Mouse (Mus musculus): ENCODE measurements around the gene Ripor2. TPM values are rescaled to one million over a fixed set of nuclear protein-coding genes. Genes with fewer than 3 reads are reported as not detected.

Ripor2 gene
- polyA plus RNA-seq, 1 experiment from 2014 or later, result 0.72 TPM

DNA sequence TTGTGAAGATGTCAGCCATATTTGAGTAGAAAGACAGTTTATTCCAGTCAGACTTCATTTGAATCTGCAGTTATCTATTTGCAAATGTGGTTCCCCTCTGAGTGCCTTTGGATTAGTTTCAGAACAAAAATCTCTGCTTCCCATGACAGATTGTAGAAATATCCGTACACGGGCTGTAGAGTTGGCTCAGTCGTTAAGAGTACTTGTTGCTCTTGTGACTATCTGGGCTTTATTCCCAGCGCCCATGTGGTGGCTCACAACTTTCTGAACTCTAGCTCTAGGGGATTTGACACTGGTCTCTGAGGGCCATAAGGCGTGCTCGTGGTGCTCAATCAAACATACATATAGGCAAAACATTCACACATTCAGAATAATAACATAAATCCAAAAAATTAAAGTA, 10.1 kb upstream of the Ripor2 start:
- no peak overlapping the region for H3K27ac ChIP-seq (replicated peaks; ENCODE audit: low read depth, low read length)
- no peaks in the 10 kb centered on the region for H3K27me3 ChIP-seq (ENCODE audit: control insufficient read depth, insufficient read depth, low read length)
- H3K9me3 ChIP-seq (ENCODE audit: control insufficient read depth, low read length), result no peaks in the 10 kb centered on the region
- H3K36me3 ChIP-seq (ENCODE audit: control insufficient read depth, insufficient read depth, low read length), result no peaks in the 10 kb centered on the region
- DNase-seq (ENCODE audit: low spot score), result no peak
- no peak for ATAC-seq (ENCODE audit: insufficient number of reproducible peaks, low FRiP score, low TSS enrichment, low read depth)
- WGBS, result 92% methylated on average over 6 of the region's 6 CpGs
- H3K4me2 ChIP-seq (ENCODE audit: low read depth, severe bottlenecking), result no peak overlapping the region
- H3K4me1 ChIP-seq (ENCODE audit: control insufficient read depth, insufficient read depth, low read length), result peaks cover 3% of the 10 kb centered on the region; the same call in 1 of the 2 replicates
- H3K9ac ChIP-seq (ENCODE audit: low read length), result no peak overlapping the region
- no peak overlapping the region for H3K4me3 ChIP-seq (ENCODE audit: low read depth, low read length)

DNA sequence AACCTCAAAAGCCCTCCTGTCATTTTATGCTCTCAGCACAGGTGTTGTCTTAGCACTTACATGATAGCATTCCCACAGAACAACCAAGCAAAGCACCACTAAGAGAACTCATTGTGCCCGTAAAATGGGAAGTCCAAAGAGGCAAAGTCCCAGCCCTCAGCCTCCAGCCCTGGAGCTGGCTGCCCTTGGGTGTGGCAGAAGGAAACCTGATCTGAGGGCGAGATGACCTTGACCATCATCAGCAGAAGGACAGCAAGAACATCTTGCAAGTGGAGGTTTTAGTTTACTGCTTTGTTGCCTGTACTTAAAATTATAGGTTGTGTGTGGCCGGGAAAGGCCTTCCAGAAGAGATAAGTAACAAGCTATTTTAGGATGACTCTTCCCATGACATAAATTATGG, 6.9 kb upstream of the Ripor2 start:
- H3K9ac ChIP-seq (ENCODE audit: low read length), result no peak overlapping the region
- no peak overlapping the region for H3K4me3 ChIP-seq (ENCODE audit: low read depth, low read length)
- DNase-seq (ENCODE audit: low spot score) (no peak), ATAC-seq (ENCODE audit: insufficient number of reproducible peaks, low FRiP score, low TSS enrichment, low read depth) (no peak)
- no peak overlapping the region for H3K4me2 ChIP-seq (ENCODE audit: low read depth, severe bottlenecking)
- WGBS, result 81% methylated on average over 3 of the region's 3 CpGs
- H3K4me1 ChIP-seq (ENCODE audit: control insufficient read depth, insufficient read depth, low read length), result peaks cover 3% of the 10 kb centered on the region; the same call in 1 of the 2 replicates
- no peaks in the 10 kb centered on the region for H3K27me3 ChIP-seq (ENCODE audit: control insufficient read depth, insufficient read depth, low read length)
- no peak overlapping the region for H3K27ac ChIP-seq (replicated peaks; ENCODE audit: low read depth, low read length)
- no peaks in the 10 kb centered on the region for H3K9me3 ChIP-seq (ENCODE audit: control insufficient read depth, low read length)
- H3K36me3 ChIP-seq (ENCODE audit: control insufficient read depth, insufficient read depth, low read length), result no peaks in the 10 kb centered on the region

GRCm38 (mm10) chr13:24576338-24577119, 5.5 kb upstream of the Ripor2 start:
- no peak overlapping the region for H3K4me3 ChIP-seq (ENCODE audit: low read depth, low read length)
- no peak overlapping the region for H3K27ac ChIP-seq (replicated peaks; ENCODE audit: low read depth, low read length)
- peaks cover 3% of the 10 kb centered on the region; the same call in 1 of the 2 replicates for H3K4me1 ChIP-seq (ENCODE audit: control insufficient read depth, insufficient read depth, low read length)
- no peak overlapping the region for H3K4me2 ChIP-seq (ENCODE audit: low read depth, severe bottlenecking)
- ATAC-seq (ENCODE audit: insufficient number of reproducible peaks, low FRiP score, low TSS enrichment, low read depth), result peak; percentile 77; the same call in 1 of the 2 replicates
- no peaks in the 10 kb centered on the region for H3K36me3 ChIP-seq (ENCODE audit: control insufficient read depth, insufficient read depth, low read length)
- DNase-seq (ENCODE audit: low spot score), result peak; percentile 48
- H3K9ac ChIP-seq (ENCODE audit: low read length), result no peak overlapping the region
- H3K27me3 ChIP-seq (ENCODE audit: control insufficient read depth, insufficient read depth, low read length), result no peaks in the 10 kb centered on the region
- no peaks in the 10 kb centered on the region for H3K9me3 ChIP-seq (ENCODE audit: control insufficient read depth, low read length)
- 52% methylated on average over 11 of the region's 11 CpGs for WGBS

GRCm38 (mm10) chr13:24578317-24578716, 3.7 kb upstream of the Ripor2 start:
- H3K27me3 ChIP-seq (ENCODE audit: control insufficient read depth, insufficient read depth, low read length), result no peaks in the 10 kb centered on the region
- H3K4me1 ChIP-seq (ENCODE audit: control insufficient read depth, insufficient read depth, low read length), result peaks cover 3% of the 10 kb centered on the region; the same call in 1 of the 2 replicates
- H3K9ac ChIP-seq (ENCODE audit: low read length), result no peak overlapping the region
- H3K9me3 ChIP-seq (ENCODE audit: control insufficient read depth, low read length), result no peaks in the 10 kb centered on the region
- ATAC-seq (ENCODE audit: insufficient number of reproducible peaks, low FRiP score, low TSS enrichment, low read depth) (no peak), DNase-seq (ENCODE audit: low spot score) (no peak)
- H3K4me2 ChIP-seq (ENCODE audit: low read depth, severe bottlenecking), result no peak overlapping the region
- H3K36me3 ChIP-seq (ENCODE audit: control insufficient read depth, insufficient read depth, low read length), result no peaks in the 10 kb centered on the region
- H3K27ac ChIP-seq (replicated peaks; ENCODE audit: low read depth, low read length), result no peak overlapping the region
- no peak overlapping the region for H3K4me3 ChIP-seq (ENCODE audit: low read depth, low read length)

DNA sequence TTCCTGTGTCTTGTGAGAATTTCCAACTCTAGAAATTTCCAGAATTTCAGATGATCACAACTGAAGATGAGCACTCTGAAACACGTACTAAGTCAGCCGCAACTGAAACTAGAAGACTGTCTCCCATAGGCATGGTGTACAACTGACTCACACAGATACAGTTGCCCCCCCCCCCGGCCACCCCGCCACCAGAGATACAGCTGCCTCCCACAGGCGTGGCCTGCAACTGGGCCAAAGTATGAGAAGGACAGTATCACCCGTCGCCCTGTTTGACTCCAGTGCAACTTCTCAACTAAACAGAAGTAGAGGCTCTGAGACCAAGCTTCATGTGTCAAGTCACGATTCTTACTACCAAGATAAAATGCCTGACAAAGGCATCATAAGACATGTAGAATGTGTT, 1.2 kb upstream of the Ripor2 start:
- H3K9me3 ChIP-seq (ENCODE audit: control insufficient read depth, low read length), result no peaks in the 10 kb centered on the region
- DNase-seq (ENCODE audit: low spot score) (no peak), ATAC-seq (ENCODE audit: insufficient number of reproducible peaks, low FRiP score, low TSS enrichment, low read depth) (no peak)
- no peaks in the 10 kb centered on the region for H3K36me3 ChIP-seq (ENCODE audit: control insufficient read depth, insufficient read depth, low read length)
- H3K27me3 ChIP-seq (ENCODE audit: control insufficient read depth, insufficient read depth, low read length), result no peaks in the 10 kb centered on the region
- H3K9ac ChIP-seq (ENCODE audit: low read length), result no peak overlapping the region
- no peak overlapping the region for H3K4me2 ChIP-seq (ENCODE audit: low read depth, severe bottlenecking)
- H3K4me1 ChIP-seq (ENCODE audit: control insufficient read depth, insufficient read depth, low read length), result peaks cover 3% of the 10 kb centered on the region; the same call in 1 of the 2 replicates
- WGBS, result 91% methylated on average over 8 of the region's 8 CpGs
- no peak overlapping the region for H3K4me3 ChIP-seq (ENCODE audit: low read depth, low read length)
- H3K27ac ChIP-seq (replicated peaks; ENCODE audit: low read depth, low read length), result no peak overlapping the region

DNA sequence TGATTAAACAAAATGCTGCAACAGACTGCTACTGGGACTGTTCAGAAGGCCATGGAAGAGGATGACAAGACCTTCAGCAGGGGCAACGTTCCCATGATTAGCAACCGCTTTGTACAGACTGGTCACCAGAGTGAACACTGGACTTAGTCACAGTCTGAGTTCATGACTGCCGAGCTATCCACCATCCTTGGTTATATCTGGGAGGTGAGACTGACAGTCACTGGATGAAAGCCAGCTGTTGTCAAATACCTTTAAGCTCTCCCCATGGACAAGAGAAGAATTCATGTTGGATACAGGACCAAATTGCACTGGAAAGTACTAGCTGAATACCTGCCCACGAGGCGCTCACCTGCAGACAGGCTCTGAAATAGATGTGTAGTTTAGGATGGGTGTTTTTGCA, 2.4 kb downstream of the Ripor2 start:
- Histone ChIP-seq H3K36me3 (ENCODE audit: control insufficient read depth, insufficient read depth, low read length) (no peaks in the 10 kb centered on the region), H3K4me1 (ENCODE audit: control insufficient read depth, insufficient read depth, low read length) (no peaks in the 10 kb centered on the region), H3K9ac (ENCODE audit: low read length) (no peak overlapping the region), H3K4me3 (ENCODE audit: low read depth, low read length) (no peak overlapping the region), H3K27me3 (ENCODE audit: control insufficient read depth, insufficient read depth, low read length) (no peaks in the 10 kb centered on the region), H3K4me2 (ENCODE audit: low read depth, severe bottlenecking) (no peak overlapping the region), H3K27ac (replicated peaks; ENCODE audit: low read depth, low read length) (no peak overlapping the region), H3K9me3 (ENCODE audit: control insufficient read depth, low read length) (no peaks in the 10 kb centered on the region)
- 89% methylated on average over 5 of the region's 5 CpGs for WGBS
- DNase-seq (ENCODE audit: low spot score), result no peak
- no peak for ATAC-seq (ENCODE audit: insufficient number of reproducible peaks, low FRiP score, low TSS enrichment, low read depth)

GRCm38 (mm10) chr13:24584841-24585240, 2.9 kb downstream of the Ripor2 start:
- no peak overlapping the region for H3K9ac ChIP-seq (ENCODE audit: low read length)
- 87% methylated on average over 6 of the region's 6 CpGs for WGBS
- ATAC-seq (ENCODE audit: insufficient number of reproducible peaks, low FRiP score, low TSS enrichment, low read depth), result no peak

DNA sequence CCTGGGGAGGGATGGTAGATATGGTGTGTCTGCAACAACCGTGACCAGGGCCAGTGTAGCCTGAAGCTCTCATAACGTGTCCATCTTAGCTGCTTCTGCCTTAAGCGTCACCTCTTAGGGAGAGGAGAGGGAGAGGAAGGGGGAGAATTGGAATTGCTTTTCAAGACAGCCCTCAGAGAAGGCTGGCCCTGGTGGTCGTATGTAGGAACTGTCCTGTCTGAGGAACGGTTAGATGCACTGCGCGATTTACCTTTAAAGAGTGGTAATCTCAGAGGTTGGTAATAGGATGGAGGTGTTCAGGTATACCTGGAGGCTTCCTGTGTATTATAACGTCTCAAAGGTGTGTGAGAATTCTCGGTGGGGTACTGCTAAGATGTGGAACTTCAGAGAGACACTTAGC, 3.4 kb downstream of the Ripor2 start:
- WGBS, result 65% methylated on average over 9 of the region's 9 CpGs
- H3K27ac ChIP-seq (replicated peaks; ENCODE audit: low read depth, low read length), result no peak overlapping the region
- ATAC-seq (ENCODE audit: insufficient number of reproducible peaks, low FRiP score, low TSS enrichment, low read depth), result no peak
- DNase-seq (ENCODE audit: low spot score), result no peak
- H3K4me3 ChIP-seq (ENCODE audit: low read depth, low read length), result no peak overlapping the region
- H3K36me3 ChIP-seq (ENCODE audit: control insufficient read depth, insufficient read depth, low read length), result no peaks in the 10 kb centered on the region
- H3K9ac ChIP-seq (ENCODE audit: low read length), result no peak overlapping the region
- H3K9me3 ChIP-seq (ENCODE audit: control insufficient read depth, low read length), result no peaks in the 10 kb centered on the region
- H3K4me2 ChIP-seq (ENCODE audit: low read depth, severe bottlenecking), result no peak overlapping the region
- no peaks in the 10 kb centered on the region for H3K27me3 ChIP-seq (ENCODE audit: control insufficient read depth, insufficient read depth, low read length)
- H3K4me1 ChIP-seq (ENCODE audit: control insufficient read depth, insufficient read depth, low read length), result no peaks in the 10 kb centered on the region

More at GRCm38 (mm10) chr13:24584841-24585240, 2.9 kb downstream of the Ripor2 start:
- H3K4me1 ChIP-seq (ENCODE audit: control insufficient read depth, insufficient read depth, low read length), result no peaks in the 10 kb centered on the region
- H3K27ac ChIP-seq (replicated peaks; ENCODE audit: low read depth, low read length), result no peak overlapping the region
- no peaks in the 10 kb centered on the region for H3K27me3 ChIP-seq (ENCODE audit: control insufficient read depth, insufficient read depth, low read length)
- no peak overlapping the region for H3K4me2 ChIP-seq (ENCODE audit: low read depth, severe bottlenecking)
- no peaks in the 10 kb centered on the region for H3K9me3 ChIP-seq (ENCODE audit: control insufficient read depth, low read length)
- DNase-seq (ENCODE audit: low spot score), result no peak
- no peak overlapping the region for H3K4me3 ChIP-seq (ENCODE audit: low read depth, low read length)
- H3K36me3 ChIP-seq (ENCODE audit: control insufficient read depth, insufficient read depth, low read length), result no peaks in the 10 kb centered on the region

All from limb, embryonic 11.5 days (tissue).